Mouse (Mus musculus) liver, embryonic 14 days (tissue): ENCODE results near the gene Cep19. TPM values are rescaled to one million over a fixed set of nuclear protein-coding genes. Genes with fewer than 3 reads are reported as not detected.

Experiments used
- polyA plus RNA-seq: library from polyadenylated mRNA; depleted of rRNA; stranded (reverse); fragments of >200 nt; gene quantifications from 2 replicates; pipeline ENCODE4 v1.2.3, GENCODE M21; 2012; rRNA removed

Gene Cep19
- 2.6 and 2.7 TPM in 2 replicates for polyA plus RNA-seq

GRCm38 (mm10) chr16:32099638-32100150 is at the start of gene Cep19, which contains the start of gene Pigx:
TSS of gene Cep19 (plus strand) at chr16:32099800.
TSS of gene Pigx (minus strand) at chr16:32099740.

GRCm38 (mm10) chr16:32078991-32079511 is 20.5 kb upstream of the Cep19 start, which contains the start of gene Pak2:
TSS of gene Pak2 (minus strand) at chr16:32079342.

Other genes starting within 250 kb of the Cep19 start
- 0.03 and 0.08 TPM in 2 replicates for gene Meltf, start 221.0 kb upstream of the Cep19 start, polyA plus RNA-seq
- gene Pigz, start 165.9 kb upstream of the Cep19 start, polyA plus RNA-seq, result 0.08 and 0.15 TPM in 2 replicates
- gene 0610012G03Rik, start 151.3 kb upstream of the Cep19 start, polyA plus RNA-seq, result 18.6 and 18.8 TPM in 2 replicates
- gene Ncbp2, start 151.3 kb upstream of the Cep19 start, polyA plus RNA-seq, result 25.9 and 27.6 TPM in 2 replicates
- gene Senp5, start 96.5 kb upstream of the Cep19 start, polyA plus RNA-seq, result 4.5 and 5.6 TPM in 2 replicates
- gene Pak2, start 20.5 kb upstream of the Cep19 start, polyA plus RNA-seq, result 6.7 and 8.3 TPM in 2 replicates
- gene Pigx, start 60 bp upstream of the Cep19 start, polyA plus RNA-seq, result 13.0 and 14.9 TPM in 2 replicates
- gene Nrros, start 65.8 kb downstream of the Cep19 start, polyA plus RNA-seq, result 9.5 and 13.9 TPM in 2 replicates
- gene Bex6, start 80.0 kb downstream of the Cep19 start, polyA plus RNA-seq, result 0.89 and 1.1 TPM in 2 replicates
- 4.2 and 5.1 TPM in 2 replicates for gene Fbxo45, start 147.4 kb downstream of the Cep19 start, polyA plus RNA-seq
- 8.9 and 9.0 TPM in 2 replicates for gene Wdr53, start 147.4 kb downstream of the Cep19 start, polyA plus RNA-seq
- not detected in 2 replicates for gene Smco1, start 171.7 kb downstream of the Cep19 start, polyA plus RNA-seq
- gene Rnf168, start 177.7 kb downstream of the Cep19 start, polyA plus RNA-seq, result 6.9 and 7.9 TPM in 2 replicates
- 5.0 and 5.1 TPM in 2 replicates for gene Ubxn7, start 232.5 kb downstream of the Cep19 start, polyA plus RNA-seq